Mouse (Mus musculus) CH12.LX (cell line): ENCODE results near the gene 1700047I17Rik2. TPM values are rescaled to one million over a fixed set of nuclear protein-coding genes. Genes with fewer than 3 reads are reported as not detected.
"Not testable (repeated sequence)": the region's sequence is repeated elsewhere in the genome, so short reads cannot be mapped to it uniquely, and the experiment has no call there.

Experiments used
- DNase-seq: peaks from one replicate; pipeline ENCODE4 v3.0.0-alpha.2; 2013; ENCODE audit errors: extremely low read depth
- H3K27ac ChIP-seq: 2 replicates; pipeline ENCODE4 v1.5.1; 2012; ENCODE audit warnings: low read depth, mild to moderate bottlenecking, control low read depth, moderate library complexity; ENCODE audit not compliant: insufficient read depth
- H3K27me3 ChIP-seq: replicated peaks from 2 replicates; pipeline ENCODE3; 2012; ENCODE audit warnings: inconsistent platforms
- H3K36me3 ChIP-seq, 2 experiments: replicated peaks in 1 of 2; 2 replicates each; pipeline versions ENCODE3 to v1.6.1; 2012; ENCODE audit warnings: inconsistent platforms in 1 of 2, low read length in 1 of 2, mild to moderate bottlenecking in 1 of 2, mixed read lengths in 1 of 2, moderate library complexity in 1 of 2; ENCODE audit not compliant: control insufficient read depth in 1 of 2, insufficient read depth in 1 of 2
- H3K4me1 ChIP-seq, 2 experiments: 2 replicates each; pipeline ENCODE4 v1.6.1; 2012; ENCODE audit warnings: inconsistent platforms in 1 of 2, moderate library complexity in 1 of 2; ENCODE audit not compliant: insufficient read depth in 2 of 2, control insufficient read depth in 1 of 2
- H3K4me2 ChIP-seq: 2 replicates; pipeline ENCODE4 v1.6.1; 2012; ENCODE audit warnings: low read depth, mild to moderate bottlenecking, control low read depth; ENCODE audit not compliant: poor library complexity, insufficient read depth, severe bottlenecking
- H3K4me3 ChIP-seq, 3 experiments: fragments of 150-350 bp in 1 of 3; sonication (generic) in 1 of 3; replicated peaks in 1 of 3; 2 replicates each; pipeline versions ENCODE3 to v1.5.1; 2011 to 2012; ENCODE audit warnings: low read depth in 2 of 3, low read length in 2 of 3, mild to moderate bottlenecking in 2 of 3, moderate library complexity in 2 of 3, control low read depth in 1 of 3, improper control_type of control experiment in 1 of 3, inconsistent platforms in 1 of 3, mixed read lengths in 1 of 3; ENCODE audit not compliant: poor library complexity in 1 of 3
- H3K79me2 ChIP-seq: replicated peaks from 2 replicates; pipeline ENCODE4 v1.6.1; 2012; ENCODE audit warnings: mild to moderate bottlenecking, moderate library complexity; ENCODE audit not compliant: control insufficient read depth, poor library complexity, insufficient read depth, severe bottlenecking; ENCODE audit errors: extremely low read depth
- H3K9ac ChIP-seq: 2 replicates; pipeline ENCODE4 v1.6.1; 2012; ENCODE audit warnings: low read depth, mild to moderate bottlenecking, control low read depth, moderate library complexity; ENCODE audit not compliant: insufficient read depth
- H3K9me3 ChIP-seq: replicated peaks from 2 replicates; pipeline ENCODE3; 2012; ENCODE audit warnings: low read length, inconsistent platforms, mixed read lengths
- dilution Hi-C: fragments of 300-500 bp; cut with MboI; formaldehyde crosslinking; loops from 2 replicates; pipeline ENCODE4 v1.14.3; 2020; ENCODE audit warnings: low sequenced_read_pairs; ENCODE audit not compliant: extremely low pct_unique_long_range_greater_than_20kb, extremely low pct_ligation_motif_present
- in situ Hi-C: fragments of 300-500 bp; cut with MboI; formaldehyde crosslinking; loops from 3 replicates; pipeline ENCODE4 v1.14.3; 2019; ENCODE audit warnings: low sequenced_read_pairs, low pct_ligation_motif_present, low pct_unique_long_range_greater_than_20kb, mixed read lengths
- polyA plus RNA-seq: library from polyadenylated mRNA; unstranded; fragments of >175 nt; gene quantifications from 2 replicates; pipeline ENCODE4 v1.2.1, GENCODE M21; 2012; ENCODE audit warnings: low read depth; ENCODE audit not compliant: insufficient read length
- total RNA-seq, 2 experiments: library from RNA; depleted of rRNA; stranded (reverse); fragments of 300-350 nt in 1 of 2; fragments of >200 nt in 1 of 2; gene quantifications; 2 replicates each; pipeline ENCODE4 v1.2.3; 2012 to 2014

1700047I17Rik2 gene
- total and polyA plus RNA-seq, 3 experiments: 17.6 TPM; not detected in 2

- dilution Hi-C loops, H3K4me1 ChIP-seq, in situ Hi-C loops, H3K9ac ChIP-seq, H3K4me3 ChIP-seq, H3K4me2 ChIP-seq, H3K36me3 ChIP-seq, H3K9me3 ChIP-seq, DNase-seq, H3K27me3 ChIP-seq, H3K79me2 ChIP-seq, H3K27ac ChIP-seq: not testable (repeated sequence)
Observed at GRCm38 (mm10) chr12:55263385-55263784, 64.0 kb downstream of the 1700047I17Rik2 start.

Other genes with a start within 250 kb of the 1700047I17Rik2 start
- not detected in 2 replicates for gene Gm20403, start 213.1 kb upstream of the 1700047I17Rik2 start, total RNA-seq (2012; rRNA removed)
- not detected in 2 replicates for gene Gm20403, start 213.1 kb upstream of the 1700047I17Rik2 start, total RNA-seq (2014; rRNA removed)
- not detected in 2 replicates for gene Gm20403, start 213.1 kb upstream of the 1700047I17Rik2 start, polyA plus RNA-seq
- 41.7 and 51.2 TPM in 2 replicates for gene Baz1a, start 185.2 kb upstream of the 1700047I17Rik2 start, total RNA-seq (2012; rRNA removed)
- 89.0 and 95.0 TPM in 2 replicates for gene Baz1a, start 185.2 kb upstream of the 1700047I17Rik2 start, total RNA-seq (2014; rRNA removed)
- gene Baz1a, start 185.2 kb upstream of the 1700047I17Rik2 start, polyA plus RNA-seq: 55.6 and 56.0 TPM in 2 replicates
- gene 2700097O09Rik, start 119.5 kb upstream of the 1700047I17Rik2 start, total RNA-seq (2012; rRNA removed): 14.8 and 16.8 TPM in 2 replicates
- 31.0 and 35.9 TPM in 2 replicates for gene 2700097O09Rik, start 119.5 kb upstream of the 1700047I17Rik2 start, total RNA-seq (2014; rRNA removed)
- 13.7 and 15.0 TPM in 2 replicates for gene 2700097O09Rik, start 119.5 kb upstream of the 1700047I17Rik2 start, polyA plus RNA-seq
- gene Srp54a, start 119.3 kb upstream of the 1700047I17Rik2 start, total RNA-seq (2012; rRNA removed): 70.7 and 78.6 TPM in 2 replicates
- gene Srp54a, start 119.3 kb upstream of the 1700047I17Rik2 start, total RNA-seq (2014; rRNA removed): 101 and 127 TPM in 2 replicates
- 126 and 161 TPM in 2 replicates for gene Srp54a, start 119.3 kb upstream of the 1700047I17Rik2 start, polyA plus RNA-seq
- 11.1 and 11.8 TPM in 2 replicates for gene Fam177a, start 75.1 kb upstream of the 1700047I17Rik2 start, total RNA-seq (2012; rRNA removed)
- 12.5 and 13.3 TPM in 2 replicates for gene Fam177a, start 75.1 kb upstream of the 1700047I17Rik2 start, total RNA-seq (2014; rRNA removed)
- 3.6 TPM in 1 of 2 replicates, not detected in the other for gene Fam177a, start 75.1 kb upstream of the 1700047I17Rik2 start, polyA plus RNA-seq
- 113 and 118 TPM in 2 replicates for gene Srp54b, start 44.5 kb upstream of the 1700047I17Rik2 start, total RNA-seq (2012; rRNA removed)
- 49.4 and 62.8 TPM in 2 replicates for gene Srp54b, start 44.5 kb upstream of the 1700047I17Rik2 start, total RNA-seq (2014; rRNA removed)
- 59.1 and 78.6 TPM in 2 replicates for gene Srp54b, start 44.5 kb upstream of the 1700047I17Rik2 start, polyA plus RNA-seq
- 47.7 and 53.5 TPM in 2 replicates for gene Srp54c, start 30.6 kb downstream of the 1700047I17Rik2 start, total RNA-seq (2012; rRNA removed)
- gene Srp54c, start 30.6 kb downstream of the 1700047I17Rik2 start, total RNA-seq (2014; rRNA removed): 104 and 107 TPM in 2 replicates
- 90.0 and 93.2 TPM in 2 replicates for gene Srp54c, start 30.6 kb downstream of the 1700047I17Rik2 start, polyA plus RNA-seq
- 25.7 and 27.9 TPM in 2 replicates for gene 1110008L16Rik, start 100.0 kb downstream of the 1700047I17Rik2 start, total RNA-seq (2012; rRNA removed)
- 32.6 and 37.0 TPM in 2 replicates for gene 1110008L16Rik, start 100.0 kb downstream of the 1700047I17Rik2 start, total RNA-seq (2014; rRNA removed)
- gene 1110008L16Rik, start 100.0 kb downstream of the 1700047I17Rik2 start, polyA plus RNA-seq: 26.8 and 28.9 TPM in 2 replicates
- gene Ppp2r3c, start 103.4 kb downstream of the 1700047I17Rik2 start, total RNA-seq (2012; rRNA removed): 13.7 and 17.0 TPM in 2 replicates
- gene Ppp2r3c, start 103.4 kb downstream of the 1700047I17Rik2 start, total RNA-seq (2014; rRNA removed): 31.1 and 34.5 TPM in 2 replicates
- 29.9 and 36.8 TPM in 2 replicates for gene Ppp2r3c, start 103.4 kb downstream of the 1700047I17Rik2 start, polyA plus RNA-seq
- gene Psma6, start 184.6 kb downstream of the 1700047I17Rik2 start, total RNA-seq (2012; rRNA removed): 271 and 319 TPM in 2 replicates
- 585 and 610 TPM in 2 replicates for gene Psma6, start 184.6 kb downstream of the 1700047I17Rik2 start, total RNA-seq (2014; rRNA removed)
- gene Psma6, start 184.6 kb downstream of the 1700047I17Rik2 start, polyA plus RNA-seq: 307 and 352 TPM in 2 replicates